Mouse (Mus musculus) neural tube, embryonic 15.5 days (tissue): ENCODE measurements around the gene Coro2a. TPM values are rescaled to one million over a fixed set of nuclear protein-coding genes. Genes with fewer than 3 reads are reported as not detected.
"Not testable (repeated sequence)": the region's sequence is repeated elsewhere in the genome, so short reads cannot be mapped to it uniquely, and the experiment has no call there.

Experiments used
- ATAC-seq: fragments of 200-750 bp; cut with Nextera tagmentation; 2 replicates; pipeline ENCODE4 v1.8.0; 2017; ENCODE audit warnings: mild to moderate bottlenecking, moderate TSS enrichment, moderate library complexity; ENCODE audit not compliant: low FRiP score
- H3K27ac ChIP-seq: fragments of 300-500 bp; sonication (generic); replicated peaks from 2 replicates; pipeline ENCODE4 v1.5.1; 2015; ENCODE audit warnings: mild to moderate bottlenecking, inconsistent platforms
- H3K27me3 ChIP-seq: fragments of 300-500 bp; sonication (generic); replicated peaks from 2 replicates; pipeline ENCODE4 v1.6.1; 2015; ENCODE audit warnings: inconsistent platforms
- H3K36me3 ChIP-seq: fragments of 300-500 bp; sonication (generic); 2 replicates; pipeline ENCODE4 v1.6.1; 2015; ENCODE audit warnings: inconsistent platforms
- H3K4me1 ChIP-seq: fragments of 300-500 bp; sonication (generic); 2 replicates; pipeline ENCODE4 v1.6.1; 2015; ENCODE audit warnings: inconsistent platforms
- H3K4me2 ChIP-seq: fragments of 300-500 bp; sonication (generic); 2 replicates; pipeline ENCODE4 v1.6.1; 2015; ENCODE audit warnings: inconsistent platforms, mild to moderate bottlenecking, moderate library complexity
- H3K4me3 ChIP-seq: fragments of 300-500 bp; sonication (generic); replicated peaks from 2 replicates; pipeline ENCODE4 v1.5.1; 2015; ENCODE audit warnings: mild to moderate bottlenecking, inconsistent platforms
- H3K9ac ChIP-seq: fragments of 300-500 bp; sonication (generic); replicated peaks from 2 replicates; pipeline ENCODE4 v1.6.1; 2015; ENCODE audit warnings: mild to moderate bottlenecking, inconsistent platforms
- H3K9me3 ChIP-seq: fragments of 300-500 bp; sonication (generic); replicated peaks from 2 replicates; pipeline ENCODE4 v1.6.1; 2016; ENCODE audit warnings: inconsistent platforms
- WGBS: fragments of 180-500 bp; shearing (Covaris S2); methylation state at CpG from one replicate; pipeline ENCODE4 v1.1.7; 2015; ENCODE audit warnings: mixed read lengths; 5-methylcytosine and 5-hydroxymethylcytosine counted together
- polyA plus RNA-seq: library from polyadenylated mRNA; unstranded; fragments of >200 nt; fragmentation: Nextera tagmentation; extraction: Ambion mirVana; gene quantifications from 2 replicates; pipeline ENCODE4 v1.2.1, GENCODE M21; 2015

Coro2a gene
- polyA plus RNA-seq, 1 experiment from 2014 or later, result 9.8 TPM

GRCm38 (mm10) chr4:46611181-46611580 is 9.2 kb upstream of the Coro2a start:
- ATAC-seq, result peak; percentile 58
- no peaks in the 10 kb centered on the region for H3K36me3 ChIP-seq
- no peak overlapping the region for H3K9ac ChIP-seq
- no peak overlapping the region for H3K27ac ChIP-seq
- H3K4me3 ChIP-seq, result no peak overlapping the region
- H3K9me3 ChIP-seq, result no peaks in the 10 kb centered on the region
- WGBS, result under 1% methylated on average over 4 of the region's 4 CpGs
- H3K4me2 ChIP-seq, result no peak overlapping the region
- H3K27me3 ChIP-seq, result peaks cover 22% of the 10 kb centered on the region; the same call in 1 of the 2 replicates
- 0 out of 2 replicates have a peak, but pooled peaks cover 3% of the 10 kb centered on the region for H3K4me1 ChIP-seq

GRCm38 (mm10) chr4:46607601-46608000 is 5.6 kb upstream of the Coro2a start:
- Histone ChIP-seq H3K36me3 (no peaks in the 10 kb centered on the region), H3K4me3 (no peak overlapping the region), H3K27me3 (peaks cover 18% of the 10 kb centered on the region; the same call in 1 of the 2 replicates), H3K4me1 (0 out of 2 replicates have a peak, but pooled peaks cover 3% of the 10 kb centered on the region), H3K27ac (no peak overlapping the region), H3K9ac (no peak overlapping the region), H3K9me3 (no peaks in the 10 kb centered on the region), H3K4me2 (no peak overlapping the region)
- ATAC-seq, result no peak
- WGBS, result 79% methylated on average over 3 of the region's 3 CpGs

- no peak overlapping the region for H3K4me3 ChIP-seq
- no peak overlapping the region for H3K27ac ChIP-seq
- H3K36me3 ChIP-seq, result no peaks in the 10 kb centered on the region
- ATAC-seq, result no peak
- no peak overlapping the region for H3K4me2 ChIP-seq
- H3K9ac ChIP-seq, result no peak overlapping the region
- 58% methylated on average over 11 of the region's 11 CpGs for WGBS
- H3K9me3 ChIP-seq, result no peaks in the 10 kb centered on the region
- peaks cover 24% of the 10 kb centered on the region for H3K27me3 ChIP-seq
- peaks cover 11% of the 10 kb centered on the region; the same call in 1 of the 2 replicates for H3K4me1 ChIP-seq
Measured at GRCm38 (mm10) chr4:46605451-46605850, 3.4 kb upstream of the Coro2a start.

- Histone ChIP-seq H3K9me3 (no peaks in the 10 kb centered on the region), H3K4me3 (no peak overlapping the region), H3K36me3 (no peaks in the 10 kb centered on the region), H3K4me2 (no peak overlapping the region), H3K27ac (no peak overlapping the region), H3K27me3 (peaks cover 14% of the 10 kb centered on the region), H3K9ac (no peak overlapping the region), H3K4me1 (peaks cover 17% of the 10 kb centered on the region; the same call in 1 of the 2 replicates)
- no peak for ATAC-seq
- WGBS, result 62% methylated on average over 7 of the region's 7 CpGs
Measured at GRCm38 (mm10) chr4:46602704-46603103, 702 bp upstream of the Coro2a start.

- WGBS, result under 1% methylated on average over 51 of the region's 52 CpGs
- peak overlapping the region; percentile 54; the same call in 1 of the 2 replicates for H3K27ac ChIP-seq
- peaks cover 17% of the 10 kb centered on the region for H3K27me3 ChIP-seq
- ATAC-seq, result peak; percentile 48
- H3K4me2 ChIP-seq, result peak overlapping the region; percentile 87
- H3K9me3 ChIP-seq, result no peaks in the 10 kb centered on the region
- peak overlapping the region; percentile 76 for H3K9ac ChIP-seq
- peak overlapping the region; percentile 60 for H3K4me3 ChIP-seq
- no peaks in the 10 kb centered on the region for H3K36me3 ChIP-seq
- H3K4me1 ChIP-seq, result peaks cover 17% of the 10 kb centered on the region; the same call in 1 of the 2 replicates
Measured at GRCm38 (mm10) chr4:46601258-46601843, 651 bp downstream of the Coro2a start.

DNA sequence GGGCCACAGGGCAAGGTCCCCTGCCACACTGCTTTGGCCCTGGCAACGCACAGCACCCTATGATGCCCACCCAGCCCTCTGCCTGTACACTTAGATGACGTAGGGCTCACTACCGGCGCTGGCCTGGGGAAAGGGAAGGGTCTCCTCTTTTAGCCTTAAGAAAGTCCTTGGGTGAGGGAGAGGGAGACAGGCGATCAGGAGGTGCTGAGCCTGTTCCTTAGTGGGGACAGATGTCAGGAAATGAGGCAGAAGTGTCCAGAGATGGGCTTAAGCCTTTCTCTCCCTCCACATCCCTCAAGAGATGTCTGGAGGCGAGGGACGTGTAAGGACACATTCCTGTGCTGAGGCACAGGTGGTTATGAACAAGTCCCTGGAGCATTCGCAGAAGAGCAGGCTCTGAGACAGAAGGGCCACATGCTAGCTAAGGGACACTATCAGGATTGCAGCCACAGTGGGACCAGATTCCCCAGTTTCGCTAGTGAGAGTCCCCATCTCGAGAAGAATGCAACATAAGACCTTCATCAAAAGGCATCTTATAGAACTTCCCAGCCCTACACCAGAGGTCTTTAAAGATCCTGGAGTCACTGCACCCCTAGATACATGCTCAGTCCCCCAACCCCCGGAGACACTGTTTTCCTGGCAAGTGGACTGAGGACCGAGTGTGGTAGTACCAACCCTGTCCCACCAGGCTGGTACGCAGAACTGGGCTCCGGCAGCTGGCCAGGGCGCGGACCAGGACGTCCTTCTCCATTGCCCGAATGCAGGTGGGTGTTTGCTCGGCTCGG is 1.3 kb downstream of the Coro2a start:
- WGBS, result 36% methylated on average over 20 of the region's 20 CpGs

GRCm38 (mm10) chr4:46599609-46600008 is 2.4 kb downstream of the Coro2a start:
- H3K9ac ChIP-seq, H3K9me3 ChIP-seq, H3K27ac ChIP-seq, H3K36me3 ChIP-seq, H3K4me2 ChIP-seq, ATAC-seq, H3K4me3 ChIP-seq: not testable (repeated sequence)
- H3K4me1 ChIP-seq, result peaks cover 17% of the 10 kb centered on the region; the same call in 1 of the 2 replicates
- H3K27me3 ChIP-seq, result peaks cover 18% of the 10 kb centered on the region
- WGBS, result 83% methylated on average over 11 of the region's 12 CpGs

More for the DNA sequence above, 1.3 kb downstream of the Coro2a start:
- Histone ChIP-seq H3K27me3 (peaks cover 18% of the 10 kb centered on the region), H3K9me3 (no peaks in the 10 kb centered on the region), H3K4me2 (peak overlapping the region; percentile 87), H3K4me1 (peaks cover 17% of the 10 kb centered on the region; the same call in 1 of the 2 replicates), H3K36me3 (no peaks in the 10 kb centered on the region), H3K9ac (peak overlapping the region; percentile 76), H3K27ac (peak overlapping the region; percentile 54; the same call in 1 of the 2 replicates), H3K4me3 (peak overlapping the region; percentile 60)
- ATAC-seq, result no peak

- no peak overlapping the region for H3K4me2 ChIP-seq
- WGBS, result 76% methylated on average over 6 of the region's 6 CpGs
- H3K9me3 ChIP-seq, result no peaks in the 10 kb centered on the region
- no peak overlapping the region for H3K9ac ChIP-seq
- no peak for ATAC-seq
- H3K4me3 ChIP-seq, result no peak overlapping the region
- no peaks in the 10 kb centered on the region for H3K36me3 ChIP-seq
- H3K4me1 ChIP-seq, result peaks cover 17% of the 10 kb centered on the region; the same call in 1 of the 2 replicates
- H3K27me3 ChIP-seq, result peaks cover 15% of the 10 kb centered on the region
- no peak overlapping the region for H3K27ac ChIP-seq
Measured at GRCm38 (mm10) chr4:46598981-46599380, 3.0 kb downstream of the Coro2a start.

- Histone ChIP-seq H3K27ac (no peak overlapping the region), H3K4me1 (peaks cover 17% of the 10 kb centered on the region; the same call in 1 of the 2 replicates), H3K9me3 (no peaks in the 10 kb centered on the region), H3K4me3 (no peak overlapping the region), H3K27me3 (peaks cover 15% of the 10 kb centered on the region), H3K4me2 (no peak overlapping the region), H3K36me3 (no peaks in the 10 kb centered on the region), H3K9ac (no peak overlapping the region)
- 74% methylated on average over 10 of the region's 10 CpGs for WGBS
- ATAC-seq, result no peak
Measured at GRCm38 (mm10) chr4:46598111-46598510, 3.9 kb downstream of the Coro2a start.

GRCm38 (mm10) chr4:46597286-46597961 is 4.6 kb downstream of the Coro2a start:
- Histone ChIP-seq H3K27ac (no peak overlapping the region), H3K4me3 (no peak overlapping the region), H3K36me3 (no peaks in the 10 kb centered on the region), H3K27me3 (peaks cover 15% of the 10 kb centered on the region), H3K4me2 (no peak overlapping the region), H3K9ac (no peak overlapping the region), H3K9me3 (no peaks in the 10 kb centered on the region), H3K4me1 (peaks cover 17% of the 10 kb centered on the region; the same call in 1 of the 2 replicates)
- ATAC-seq, result no peak
- WGBS, result 82% methylated on average over 11 of the region's 11 CpGs

- no peak overlapping the region for H3K4me2 ChIP-seq
- H3K4me3 ChIP-seq, result no peak overlapping the region
- ATAC-seq, result no peak
- peaks cover 16% of the 10 kb centered on the region; the same call in 1 of the 2 replicates for H3K4me1 ChIP-seq
- 75% methylated on average over 6 of the region's 6 CpGs for WGBS
- no peaks in the 10 kb centered on the region for H3K9me3 ChIP-seq
- no peaks in the 10 kb centered on the region for H3K36me3 ChIP-seq
- no peak overlapping the region for H3K27ac ChIP-seq
- peaks cover 15% of the 10 kb centered on the region for H3K27me3 ChIP-seq
- no peak overlapping the region for H3K9ac ChIP-seq
Measured at GRCm38 (mm10) chr4:46596398-46596797, 5.6 kb downstream of the Coro2a start.
